Mouse (Mus musculus) MEL (cell line): Measurements from ENCODE around the gene Pbx4. TPM values are rescaled to one million over a fixed set of nuclear protein-coding genes. Genes with fewer than 3 reads are reported as not detected.

Experiments used
- DNase-seq: peaks from one replicate; pipeline ENCODE4 v3.0.0; 2011; ENCODE audit warnings: low read depth, low spot score
- H3K27ac ChIP-seq: 2 replicates; pipeline ENCODE4 v1.5.1; 2012; ENCODE audit warnings: low read depth, mild to moderate bottlenecking, control low read depth, low read length, moderate library complexity; ENCODE audit not compliant: control insufficient read depth
- H3K27me3 ChIP-seq, 2 experiments: fragments of 150-350 bp in 1 of 2; sonication (generic) in 1 of 2; 2 replicates each; pipeline ENCODE4 v1.6.1; 2012; ENCODE audit warnings: low read length in 2 of 2, mild to moderate bottlenecking in 2 of 2, improper control_type of control experiment in 1 of 2, moderate library complexity in 1 of 2; ENCODE audit not compliant: insufficient read depth in 2 of 2, control insufficient read depth in 1 of 2
- H3K36me3 ChIP-seq, 2 experiments: 2 replicates each; pipeline ENCODE4 v1.6.1; 2012 to 2014; ENCODE audit warnings: low read length in 2 of 2, improper control_type of control experiment in 1 of 2, inconsistent platforms in 1 of 2, mild to moderate bottlenecking in 1 of 2; ENCODE audit not compliant: insufficient read depth in 2 of 2, control insufficient read depth in 1 of 2
- H3K4me1 ChIP-seq, 2 experiments: fragments of 150-350 bp in 1 of 2; sonication (generic) in 1 of 2; 2 replicates each; pipeline ENCODE4 v1.6.1; 2012; ENCODE audit warnings: low read length in 2 of 2, improper control_type of control experiment in 1 of 2, mild to moderate bottlenecking in 1 of 2; ENCODE audit not compliant: insufficient read depth in 2 of 2, control insufficient read depth in 1 of 2
- H3K4me3 ChIP-seq, 2 experiments: fragments of 150-350 bp in 1 of 2; sonication (generic) in 1 of 2; 2 replicates each; pipeline ENCODE4 v1.5.1; 2012; ENCODE audit warnings: low read depth in 2 of 2, low read length in 2 of 2, mild to moderate bottlenecking in 2 of 2, moderate library complexity in 2 of 2, control low read depth in 1 of 2, improper control_type of control experiment in 1 of 2; ENCODE audit not compliant: control insufficient read depth in 1 of 2, insufficient read depth in 1 of 2
- H3K79me2 ChIP-seq: 2 replicates; pipeline ENCODE4 v1.6.1; 2012; ENCODE audit warnings: mild to moderate bottlenecking, low read length, moderate library complexity; ENCODE audit not compliant: control insufficient read depth, poor library complexity, insufficient read depth
- H3K9ac ChIP-seq: 2 replicates; pipeline ENCODE4 v1.6.1; 2012; ENCODE audit warnings: low read depth, mild to moderate bottlenecking, control low read depth, low read length, moderate library complexity; ENCODE audit not compliant: control insufficient read depth, poor library complexity, severe bottlenecking
- H3K9me3 ChIP-seq: fragments of 150-350 bp; sonication (generic); replicated peaks from 2 replicates; pipeline ENCODE4 v1.6.1; 2012; ENCODE audit warnings: mild to moderate bottlenecking, low read length, improper control_type of control experiment, moderate library complexity; ENCODE audit not compliant: insufficient read depth
- CHD1 ChIP-seq: IDR thresholded peaks from 2 replicates; pipeline ENCODE4 v1.6.1; 2012; ENCODE audit warnings: low read depth, mild to moderate bottlenecking, inconsistent platforms, low read length, improper control_type of control experiment
- CHD2 ChIP-seq: IDR thresholded peaks from 2 replicates; pipeline ENCODE4 v1.6.1; 2011; ENCODE audit warnings: low read length, improper control_type of control experiment
- CTCF ChIP-seq, 3 experiments: IDR thresholded peaks in 2 of 3; conservative IDR thresholded peaks in 1 of 3; 2 replicates each; pipeline ENCODE4 v1.5.1; 2011 to 2012; ENCODE audit warnings: low read length in 3 of 3, low read depth in 2 of 3, mild to moderate bottlenecking in 2 of 3, improper control_type of control experiment in 1 of 3, inconsistent platforms in 1 of 3, mixed read lengths in 1 of 3, moderate library complexity in 1 of 3; ENCODE audit not compliant: control insufficient read depth in 1 of 3, insufficient read depth in 1 of 3, poor library complexity in 1 of 3, severe bottlenecking in 1 of 3
- ELF1 ChIP-seq: IDR thresholded peaks from 2 replicates; pipeline ENCODE4 v1.6.1; 2014; ENCODE audit warnings: low read depth, mild to moderate bottlenecking, inconsistent platforms, low read length, improper control_type of control experiment, moderate library complexity
- EP300 ChIP-seq, 2 experiments: IDR thresholded peaks; 2 replicates each; pipeline ENCODE4 v1.6.1; 2011; ENCODE audit warnings: improper control_type of control experiment in 2 of 2, low read length in 2 of 2, low read depth in 1 of 2, mild to moderate bottlenecking in 1 of 2
- GATA1 ChIP-seq: IDR thresholded peaks from 2 replicates; pipeline ENCODE4 v1.6.1; 2011; ENCODE audit warnings: low read depth, low read length, improper control_type of control experiment
- MAFK ChIP-seq: IDR thresholded peaks from 2 replicates; pipeline ENCODE4 v1.6.1; 2011; ENCODE audit warnings: low read depth, mild to moderate bottlenecking, low read length, improper control_type of control experiment, borderline replicate concordance
- MAX ChIP-seq: IDR thresholded peaks from 2 replicates; pipeline ENCODE4 v1.6.1; 2011; ENCODE audit warnings: low read length, improper control_type of control experiment
- MAZ ChIP-seq: IDR thresholded peaks from 2 replicates; pipeline ENCODE4 v1.6.1; 2012; ENCODE audit warnings: low read depth, mild to moderate bottlenecking, inconsistent platforms, low read length, improper control_type of control experiment
- MEF2A ChIP-seq: IDR thresholded peaks from 2 replicates; pipeline ENCODE4 v1.6.1; 2014; ENCODE audit warnings: low read depth, mild to moderate bottlenecking, inconsistent platforms, low read length, improper control_type of control experiment; ENCODE audit not compliant: poor library complexity, insufficient replicate concordance, severe bottlenecking; ENCODE audit errors: extremely low read depth
- MXI1 ChIP-seq: IDR thresholded peaks from 2 replicates; pipeline ENCODE4 v1.6.1; 2011; ENCODE audit warnings: mild to moderate bottlenecking, low read depth, low read length, improper control_type of control experiment
- MYB ChIP-seq: IDR thresholded peaks from 2 replicates; pipeline ENCODE4 v1.6.1; 2011; ENCODE audit warnings: mild to moderate bottlenecking, low read depth, low read length, improper control_type of control experiment
- MYC ChIP-seq: IDR thresholded peaks from 2 replicates; pipeline ENCODE4 v1.6.1; 2011; ENCODE audit warnings: low read depth, mild to moderate bottlenecking, low read length, improper control_type of control experiment, moderate library complexity
- NRF1 ChIP-seq: IDR thresholded peaks from 2 replicates; pipeline ENCODE4 v1.6.1; 2014; ENCODE audit warnings: low read depth, mild to moderate bottlenecking, inconsistent platforms, low read length, improper control_type of control experiment, moderate library complexity; ENCODE audit not compliant: poor library complexity, insufficient read depth, severe bottlenecking
- POLR2A ChIP-seq, 2 experiments: IDR thresholded peaks; 2 replicates each; pipeline ENCODE4 v1.6.1; 2011 to 2012; ENCODE audit warnings: low read length in 2 of 2, mild to moderate bottlenecking in 2 of 2, control low read depth in 1 of 2, improper control_type of control experiment in 1 of 2, low read depth in 1 of 2, moderate library complexity in 1 of 2; ENCODE audit not compliant: control insufficient read depth in 1 of 2, insufficient read depth in 1 of 2, poor library complexity in 1 of 2
- POLR2AphosphoS2 ChIP-seq: IDR thresholded peaks from 2 replicates; pipeline ENCODE4 v1.6.1; 2011; ENCODE audit warnings: low read length, improper control_type of control experiment
- POLR2AphosphoS5 ChIP-seq: IDR thresholded peaks from 2 replicates; pipeline ENCODE4 v1.6.1; 2012; ENCODE audit warnings: low read depth, borderline replicate concordance, mild to moderate bottlenecking, inconsistent platforms, low read length, moderate library complexity, mixed read lengths
- RAD21 ChIP-seq: IDR thresholded peaks from 2 replicates; pipeline ENCODE4 v1.6.1; 2011; ENCODE audit warnings: mild to moderate bottlenecking, low read depth, low read length, improper control_type of control experiment
- RCOR1 ChIP-seq: IDR thresholded peaks from 2 replicates; pipeline ENCODE4 v1.6.1; 2012; ENCODE audit warnings: low read depth, mild to moderate bottlenecking, inconsistent platforms, low read length, improper control_type of control experiment
- SIN3A ChIP-seq: IDR thresholded peaks from 2 replicates; pipeline ENCODE4 v1.6.1; 2012; ENCODE audit warnings: low read length, improper control_type of control experiment, inconsistent platforms
- SMC3 ChIP-seq: IDR thresholded peaks from 2 replicates; pipeline ENCODE4 v1.6.1; 2011; ENCODE audit warnings: low read depth, low read length, improper control_type of control experiment
- TCF12 ChIP-seq: IDR thresholded peaks from 2 replicates; pipeline ENCODE4 v1.6.1; 2014; ENCODE audit warnings: low read depth, mild to moderate bottlenecking, inconsistent platforms, low read length, improper control_type of control experiment, moderate library complexity
- UBTF ChIP-seq: IDR thresholded peaks from 2 replicates; pipeline ENCODE4 v1.6.1; 2012; ENCODE audit warnings: low read depth, mild to moderate bottlenecking, inconsistent platforms, low read length, improper control_type of control experiment, moderate library complexity, borderline replicate concordance; ENCODE audit not compliant: insufficient read depth
- USF1 ChIP-seq: IDR thresholded peaks from 2 replicates; pipeline ENCODE4 v1.6.1; 2014; ENCODE audit warnings: low read depth, mild to moderate bottlenecking, inconsistent platforms, low read length, improper control_type of control experiment, moderate library complexity
- USF2 ChIP-seq, 2 experiments: IDR thresholded peaks; 2 replicates each; pipeline ENCODE4 v1.6.1; 2011 to 2012; ENCODE audit warnings: improper control_type of control experiment in 2 of 2, low read length in 2 of 2, borderline replicate concordance in 1 of 2, inconsistent platforms in 1 of 2, low read depth in 1 of 2, mild to moderate bottlenecking in 1 of 2; ENCODE audit not compliant: insufficient read depth in 1 of 2
- ZC3H11A ChIP-seq: IDR thresholded peaks from 2 replicates; pipeline ENCODE4 v1.6.1; 2012; ENCODE audit warnings: low read depth, mild to moderate bottlenecking, inconsistent platforms, low read length, improper control_type of control experiment
- ZNF384 ChIP-seq: IDR thresholded peaks from 2 replicates; pipeline ENCODE4 v1.6.1; 2012; ENCODE audit warnings: low read depth, mild to moderate bottlenecking, inconsistent platforms, low read length, improper control_type of control experiment
- polyA plus RNA-seq, 2 experiments: library from polyadenylated mRNA; stranded (reverse) in 1 of 2; unstranded in 1 of 2; fragments of >175 nt in 1 of 2; fragments of >200 nt in 1 of 2; gene quantifications; 2 replicates each; pipeline versions ENCODE4 v1.2.1 to v1.2.4; 2012; ENCODE audit warnings: low replicate concordance in 2 of 2, low read depth in 1 of 2; ENCODE audit not compliant: insufficient read length in 2 of 2, insufficient read depth in 1 of 2, missing spikeins in 1 of 2
- total RNA-seq: library from RNA; depleted of rRNA; stranded (reverse); fragments of 300-350 nt; gene quantifications from 2 replicates; pipeline ENCODE4 v1.2.3, GENCODE M21; 2012

Gene Pbx4
- total and polyA plus RNA-seq, 3 experiments: 9.3 to 15.6 TPM; not detected in 1

DNA sequence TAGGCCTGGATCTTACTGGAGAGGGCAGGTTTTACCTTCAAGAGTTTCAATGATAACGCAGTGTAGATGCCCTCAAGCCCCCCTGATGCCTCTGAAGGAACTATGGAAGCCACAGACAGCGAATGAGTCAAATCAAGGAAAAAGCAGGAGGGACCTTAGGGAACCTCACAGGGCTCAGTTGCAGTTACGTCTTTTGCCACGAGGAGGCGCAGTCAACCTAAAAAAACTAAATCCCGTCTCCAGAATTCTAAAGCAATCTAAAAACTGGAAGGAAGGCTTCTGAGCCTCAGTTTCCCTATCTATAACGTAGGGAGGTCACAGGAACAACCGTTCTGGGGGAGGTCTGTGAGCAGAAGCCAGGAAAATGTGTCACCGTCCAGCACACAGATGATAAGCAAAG, 41.9 kb downstream of the Pbx4 start (continued):
- TF ChIP-seq SIN3A (peak; percentile 30; the same call in 1 of the 2 replicates), MYC (no peak), ELF1 (no peak), MAFK (no peak), POLR2AphosphoS2 (no peak), MAX (no peak), MYB (no peak), TCF12 (no peak), CHD2 (no peak), GATA1 (no peak)

DNA sequence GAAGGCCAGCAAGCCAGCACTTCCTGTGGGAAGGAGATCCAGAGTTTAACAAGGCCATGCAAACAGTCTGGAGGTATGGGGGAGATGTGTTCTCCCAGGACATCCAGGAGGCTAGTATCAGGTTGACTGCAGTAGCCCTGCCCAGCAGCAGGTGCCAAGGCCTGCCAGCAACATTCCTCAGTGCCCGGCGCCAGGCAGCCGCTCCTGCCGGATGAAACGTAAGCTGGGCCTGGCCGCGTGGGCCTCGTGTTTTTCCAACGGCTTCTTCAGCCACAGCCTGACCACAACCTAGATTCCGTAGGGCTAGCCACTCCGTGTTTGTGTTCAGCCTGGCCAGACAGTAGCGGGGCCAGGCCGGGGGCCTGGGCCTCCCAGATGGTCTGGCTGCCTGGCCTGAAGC, 42.4 kb downstream of the Pbx4 start:
- no peaks in the 10 kb centered on the region for H3K27me3 ChIP-seq
- TF ChIP-seq MYC (no peak), NRF1 (no peak), CHD1 (no peak), MAX (no peak), CHD2 (no peak), POLR2A (IDR thresholded peaks at IDR 0.05; ENCODE audit: control insufficient read depth in 1 of 2, insufficient read depth in 1 of 2, low read depth in 1 of 2, low read length in 2 of 2, poor library complexity in 1 of 2) (no peak), SMC3 (no peak), MYB (no peak), CTCF (IDR thresholded peaks at IDR 0.05 in 2 of 3, conservative IDR thresholded peaks at IDR 0.05 in 1 of 3; ENCODE audit: control insufficient read depth in 1 of 3, insufficient read depth in 1 of 3, low read depth in 2 of 3, low read length in 3 of 3, poor library complexity in 1 of 3, severe bottlenecking in 1 of 3) (no peak), POLR2AphosphoS2 (no peak), MXI1 (no peak)
- no peak overlapping the region for H3K4me3 ChIP-seq
- H3K27ac ChIP-seq: no peak overlapping the region
- DNase-seq: no peak
- H3K9me3 ChIP-seq: no peaks in the 10 kb centered on the region
- no peaks in the 10 kb centered on the region for H3K4me1 ChIP-seq
- H3K36me3 ChIP-seq: no peaks in the 10 kb centered on the region
- no peaks in the 10 kb centered on the region for H3K79me2 ChIP-seq
- no peak overlapping the region for H3K9ac ChIP-seq

DNA sequence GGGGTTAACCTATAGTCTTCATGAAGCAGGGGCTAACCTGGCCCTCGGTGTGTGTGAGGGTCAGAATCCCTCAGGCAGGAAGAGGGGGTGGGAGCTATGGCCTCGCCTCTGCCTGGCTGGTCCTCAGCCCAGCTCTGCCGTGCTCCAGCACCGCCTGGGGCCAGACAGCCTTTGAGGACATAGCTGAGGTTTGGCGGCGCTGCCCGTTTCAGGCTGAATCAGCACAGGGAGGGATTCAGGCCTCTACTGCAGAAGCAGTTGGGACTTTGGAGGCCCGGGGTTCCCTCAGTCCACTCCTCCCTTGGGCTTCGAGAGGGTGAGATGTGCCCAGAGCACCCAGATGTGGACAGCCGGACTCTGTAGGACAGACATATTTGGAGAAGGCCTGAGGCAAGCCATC, 43.8 kb downstream of the Pbx4 start:
- no peak overlapping the region for H3K9ac ChIP-seq
- TF ChIP-seq MEF2A (no peak), USF2 (IDR thresholded peaks at IDR 0.05; ENCODE audit: borderline replicate concordance in 1 of 2, insufficient read depth in 1 of 2, low read depth in 1 of 2, low read length in 2 of 2) (no peak), CHD2 (no peak), MAZ (no peak), UBTF (no peak), POLR2AphosphoS5 (no peak), RCOR1 (no peak), MYB (no peak), ZC3H11A (no peak), EP300 (IDR thresholded peaks at IDR 0.05; ENCODE audit: low read depth in 1 of 2, low read length in 2 of 2) (no peak), CHD1 (no peak), RAD21 (no peak), USF1 (no peak), POLR2AphosphoS2 (no peak), MXI1 (no peak), ZNF384 (no peak)
- TF ChIP-seq, all 39 proteins: peak for 0
- no peaks in the 10 kb centered on the region for H3K9me3 ChIP-seq
- no peaks in the 10 kb centered on the region for H3K79me2 ChIP-seq
- no peaks in the 10 kb centered on the region for H3K4me1 ChIP-seq
- H3K4me3 ChIP-seq: no peak overlapping the region
- H3K27me3 ChIP-seq: no peaks in the 10 kb centered on the region
- H3K36me3 ChIP-seq: no peaks in the 10 kb centered on the region
- DNase-seq: no peak
- no peak overlapping the region for H3K27ac ChIP-seq
